Mouse (Mus musculus) C2C12 (cell line): ENCODE measurements at regions not wholly inside any gene's neighbourhood (a gene's known extent, or its start where the extent isn't known, plus 50 kb on each side); places are given as distances from the start of the nearest gene placed in this dataset.

Experiments
- CTCF ChIP-seq: IDR thresholded peaks from one replicate; pipeline ENCODE4 v1.5.1; 2011; ENCODE audit not compliant: control insufficient read depth, insufficient read depth, insufficient read length
- MAX ChIP-seq: IDR thresholded peaks from one replicate; pipeline ENCODE4 v1.6.1; 2011; ENCODE audit warnings: mild to moderate bottlenecking, control low read depth
- MYOD1 ChIP-seq: IDR thresholded peaks from one replicate; pipeline ENCODE4 v1.6.1; 2011; ENCODE audit warnings: low read depth; ENCODE audit not compliant: control insufficient read depth, insufficient read length
- USF1 ChIP-seq: IDR thresholded peaks from one replicate; pipeline ENCODE4 v1.6.1; 2011; ENCODE audit warnings: low read depth, mild to moderate bottlenecking, control low read depth, moderate library complexity

DNA sequence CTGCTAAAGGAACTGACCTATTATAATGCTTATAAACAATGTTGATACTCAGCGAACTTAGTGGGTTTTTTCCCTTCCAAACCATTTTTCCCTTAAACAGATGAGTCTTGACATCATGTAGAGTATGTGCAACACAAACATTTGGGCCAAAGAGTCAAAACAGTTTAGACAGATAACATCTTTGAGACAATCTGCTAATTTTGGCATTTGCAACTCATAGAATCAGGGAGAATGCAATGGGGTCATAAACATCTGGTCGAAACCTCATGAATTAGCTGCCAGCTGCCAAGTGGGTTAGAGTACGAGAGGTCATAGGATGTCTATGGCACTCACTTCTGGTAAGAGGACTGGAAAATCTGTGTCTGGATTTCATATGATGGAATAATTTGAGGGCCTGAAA is 57.3 kb upstream of the Rgs2 start:
- no peak for TF ChIP-seq MYOD1
- no peak for TF ChIP-seq USF1
- TF ChIP-seq CTCF = no peak
- TF ChIP-seq MAX = no peak
